Mouse (Mus musculus) forebrain, embryonic 12.5 days (tissue): ENCODE measurements around the gene Tbc1d1. TPM values are rescaled to one million over a fixed set of nuclear protein-coding genes. Genes with fewer than 3 reads are reported as not detected.

ENCODE experiments used
- ATAC-seq: fragments of 200-750 bp; cut with Nextera tagmentation; 2 replicates; pipeline ENCODE4 v1.8.0; 2017; ENCODE audit warnings: moderate TSS enrichment; ENCODE audit not compliant: low FRiP score
- H3K27ac ChIP-seq: fragments of 300-500 bp; sonication (generic); 2 replicates; pipeline ENCODE4 v1.5.1; 2016; ENCODE audit warnings: mild to moderate bottlenecking
- H3K27me3 ChIP-seq: fragments of 300-500 bp; sonication (generic); 2 replicates; pipeline ENCODE4 v1.6.1; 2016; ENCODE audit warnings: mild to moderate bottlenecking
- H3K36me3 ChIP-seq: fragments of 300-500 bp; sonication (generic); replicated peaks from 2 replicates; pipeline ENCODE4 v1.6.1; 2016; ENCODE audit warnings: mild to moderate bottlenecking
- H3K4me1 ChIP-seq: fragments of 300-500 bp; sonication (generic); 2 replicates; pipeline ENCODE4 v1.6.1; 2016
- H3K4me2 ChIP-seq: fragments of 300-500 bp; sonication (generic); 2 replicates; pipeline ENCODE4 v1.6.1; 2016; ENCODE audit warnings: mild to moderate bottlenecking, moderate library complexity
- H3K4me3 ChIP-seq: fragments of 300-500 bp; sonication (generic); replicated peaks from 2 replicates; pipeline ENCODE4 v1.5.1; 2016; ENCODE audit warnings: mild to moderate bottlenecking
- H3K9ac ChIP-seq: fragments of 300-500 bp; sonication (generic); 2 replicates; pipeline ENCODE4 v1.6.1; 2016; ENCODE audit warnings: mild to moderate bottlenecking
- H3K9me3 ChIP-seq: fragments of 300-500 bp; sonication (generic); 2 replicates; pipeline ENCODE4 v1.6.1; 2016
- WGBS: fragments of 180-500 bp; shearing (Covaris S2); methylation state at CpG from one replicate; pipeline ENCODE4 v1.1.7; 2016; 5-methylcytosine and 5-hydroxymethylcytosine counted together
- polyA plus RNA-seq: library from polyadenylated mRNA; unstranded; fragments of >200 nt; fragmentation: Nextera tagmentation; extraction: Ambion mirVana; gene quantifications from 2 replicates; pipeline ENCODE4 v1.2.1, GENCODE M21; 2016

Gene Tbc1d1
- polyA plus RNA-seq, 1 experiment from 2014 or later: 25.3 TPM

DNA sequence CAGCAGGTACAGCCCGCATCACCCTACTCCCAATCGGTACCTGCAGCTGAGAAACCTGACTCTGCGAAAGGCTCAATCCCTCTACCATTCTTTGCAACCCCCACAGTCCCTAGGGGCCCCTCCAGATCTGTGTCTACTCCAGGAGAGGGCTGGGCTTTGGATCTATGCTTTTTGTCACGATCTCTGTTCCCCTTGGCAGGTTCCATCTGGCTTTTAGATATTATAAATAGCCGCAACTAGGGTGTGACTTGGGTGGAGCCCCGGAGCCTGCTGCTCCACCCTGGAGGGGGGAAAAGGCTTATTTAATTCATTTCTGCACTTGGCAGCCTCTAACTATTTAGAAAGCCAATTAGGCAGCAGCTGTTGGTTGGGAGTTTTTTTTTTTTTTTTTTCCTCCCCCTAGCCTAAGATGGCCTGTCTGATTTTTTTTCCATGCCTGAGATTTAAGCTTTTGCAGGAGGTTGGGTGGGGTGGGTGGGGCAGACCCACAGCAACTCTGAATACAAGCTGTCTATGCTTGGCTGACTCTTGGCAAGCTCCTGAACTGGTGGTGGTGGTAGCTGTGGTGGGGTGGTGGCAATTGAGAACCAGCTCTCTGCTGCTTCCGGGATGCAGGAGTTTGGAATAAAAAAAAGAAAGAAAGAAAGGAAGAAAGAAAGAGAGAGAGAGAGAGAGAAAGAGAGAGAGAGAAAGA, 208.5 kb downstream of the Tbc1d1 start:
- no peaks in the 10 kb centered on the region for H3K27me3 ChIP-seq
- H3K9me3 ChIP-seq: no peaks in the 10 kb centered on the region
- peak overlapping the region; percentile 78 for H3K27ac ChIP-seq
- no peak overlapping the region for H3K4me3 ChIP-seq
- H3K9ac ChIP-seq: no peak overlapping the region
- no peaks in the 10 kb centered on the region for H3K36me3 ChIP-seq
- 45% methylated on average over 7 of the region's 7 CpGs for WGBS
- peaks cover 35% of the 10 kb centered on the region for H3K4me1 ChIP-seq
- peak; percentile 78 for ATAC-seq
- H3K4me2 ChIP-seq: no peak overlapping the region

DNA sequence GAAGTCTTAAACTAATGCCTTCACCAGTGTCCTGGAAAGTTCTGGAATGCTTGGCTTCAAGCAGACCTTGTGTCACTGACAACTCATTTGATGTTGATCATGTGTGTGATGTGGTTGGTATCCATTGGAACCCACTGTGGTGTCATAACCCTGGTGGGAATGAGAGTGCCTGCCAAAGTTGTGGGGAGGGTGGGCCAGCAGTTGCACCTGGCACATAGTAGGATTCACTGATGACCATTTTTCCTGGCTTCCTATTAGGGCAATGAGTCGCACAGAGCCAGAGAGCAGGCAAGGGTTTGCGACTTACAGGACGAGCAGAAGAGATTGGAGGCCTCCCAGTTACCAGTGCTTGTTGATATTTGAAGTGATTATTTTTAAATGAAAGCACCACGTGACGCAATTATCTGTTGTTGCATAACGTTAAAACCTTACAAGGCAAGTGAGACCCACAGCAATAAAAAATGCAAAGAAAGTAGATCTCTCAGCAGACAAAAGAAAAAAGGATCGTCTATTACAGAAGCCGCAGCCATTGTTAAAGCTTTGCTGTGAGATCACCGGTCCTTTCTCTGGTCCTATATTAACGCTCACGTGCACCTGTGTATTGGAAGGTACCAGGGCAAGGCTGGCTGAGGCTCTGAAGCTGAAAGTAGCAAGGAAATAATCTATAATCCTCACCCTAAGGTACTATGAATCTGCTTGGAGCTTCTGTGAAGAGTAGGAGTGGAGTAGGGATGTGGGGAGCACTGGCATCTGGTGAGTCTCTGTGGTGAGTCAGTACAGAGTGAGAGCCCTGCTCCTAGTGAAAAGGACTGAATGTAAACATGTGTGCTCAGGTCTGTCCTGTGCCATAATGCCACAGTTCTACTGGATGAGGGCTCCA, 209.3 kb downstream of the Tbc1d1 start:
- no peak overlapping the region for H3K4me2 ChIP-seq
- H3K9me3 ChIP-seq: no peaks in the 10 kb centered on the region
- ATAC-seq: no peak
- H3K27me3 ChIP-seq: no peaks in the 10 kb centered on the region
- peaks cover 35% of the 10 kb centered on the region for H3K4me1 ChIP-seq
- H3K4me3 ChIP-seq: no peak overlapping the region
- H3K27ac ChIP-seq: peak overlapping the region; percentile 37; the same call in 1 of the 2 replicates
- no peak overlapping the region for H3K9ac ChIP-seq
- H3K36me3 ChIP-seq: no peaks in the 10 kb centered on the region
- 71% methylated on average over 11 of the region's 11 CpGs for WGBS

DNA sequence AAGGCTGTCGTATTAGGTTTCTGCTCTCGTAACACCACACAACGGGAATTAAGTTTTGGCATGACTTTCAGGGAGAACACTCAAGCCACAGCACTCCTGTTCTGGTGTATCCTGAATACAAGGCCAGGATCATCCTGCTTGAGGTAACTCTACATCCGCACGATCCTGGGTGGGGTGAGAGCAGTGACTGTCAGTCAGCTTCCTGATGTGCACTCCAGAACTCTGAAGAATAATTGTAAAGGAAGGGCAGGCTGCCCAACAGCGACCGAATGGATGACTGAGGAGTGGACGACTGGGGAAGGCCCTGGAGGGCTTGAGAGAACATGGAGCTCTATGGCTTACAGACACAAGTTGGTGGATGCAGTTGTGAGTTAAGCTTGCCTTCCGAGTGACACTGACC, 210.0 kb downstream of the Tbc1d1 start:
- ATAC-seq: no peak
- H3K27ac ChIP-seq: no peak overlapping the region
- no peak overlapping the region for H3K4me3 ChIP-seq
- 92% methylated on average over 9 of the region's 9 CpGs for WGBS
- no peaks in the 10 kb centered on the region for H3K36me3 ChIP-seq
- H3K9me3 ChIP-seq: no peaks in the 10 kb centered on the region
- no peak overlapping the region for H3K9ac ChIP-seq
- no peaks in the 10 kb centered on the region for H3K27me3 ChIP-seq
- peaks cover 35% of the 10 kb centered on the region for H3K4me1 ChIP-seq
- no peak overlapping the region for H3K4me2 ChIP-seq

DNA sequence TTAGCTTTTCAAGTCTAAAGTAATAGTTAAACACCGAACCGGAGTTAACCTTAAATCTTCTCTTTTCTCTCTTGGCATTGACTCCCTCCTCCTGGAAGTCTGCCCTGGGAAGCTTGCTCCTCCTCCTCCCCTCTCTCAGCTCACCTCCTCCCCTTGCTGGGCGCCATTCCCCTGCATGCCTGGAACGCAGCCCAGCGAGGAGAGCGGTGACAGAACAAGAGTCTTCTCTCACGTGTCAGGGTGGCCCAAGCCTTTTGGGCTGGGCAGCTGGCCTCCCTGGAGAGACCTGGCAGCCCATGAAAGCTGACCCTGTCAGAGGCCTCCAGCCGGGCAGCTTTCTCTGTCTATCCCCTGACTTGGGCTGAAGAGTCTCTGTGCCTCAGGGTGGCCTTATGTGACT, 211.3 kb downstream of the Tbc1d1 start:
- peak; percentile 42; the same call in 1 of the 2 replicates for ATAC-seq

DNA sequence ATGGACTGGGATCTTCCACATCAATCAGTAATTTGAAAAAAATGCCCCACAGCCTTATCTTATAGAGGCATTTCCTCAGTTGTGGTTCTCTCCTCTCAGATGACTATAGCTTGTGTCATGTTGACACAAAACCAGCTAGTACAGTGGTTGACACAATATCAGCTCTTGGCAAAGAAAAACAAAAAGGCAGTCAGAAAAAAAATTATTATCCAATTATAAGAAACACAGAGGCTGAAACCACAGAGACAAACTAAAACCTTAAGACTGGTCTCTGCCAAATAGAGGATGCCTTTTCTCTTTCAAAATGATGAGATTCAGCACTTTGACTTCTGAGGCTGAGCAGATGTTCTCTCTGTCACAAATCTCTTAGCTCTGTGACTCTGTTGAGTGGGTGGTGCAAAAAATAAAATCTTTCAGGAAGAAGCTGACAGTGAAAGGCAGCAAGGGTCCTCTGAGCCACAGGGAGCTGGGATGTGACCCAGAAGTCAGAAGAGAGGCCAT, 215.3 kb downstream of the Tbc1d1 start:
- Histone ChIP-seq H3K9me3 (no peaks in the 10 kb centered on the region), H3K27me3 (no peaks in the 10 kb centered on the region; the same call in 1 of the 2 replicates), H3K27ac (no peak overlapping the region), H3K4me2 (no peak overlapping the region), H3K9ac (no peak overlapping the region), H3K4me3 (no peak overlapping the region), H3K4me1 (peaks cover 15% of the 10 kb centered on the region), H3K36me3 (no peaks in the 10 kb centered on the region)
- ATAC-seq: no peak

More for the DNA sequence above, 211.3 kb downstream of the Tbc1d1 start:
- no peaks in the 10 kb centered on the region for H3K9me3 ChIP-seq
- H3K4me2 ChIP-seq: no peak overlapping the region
- no peaks in the 10 kb centered on the region for H3K36me3 ChIP-seq
- 0 out of 2 replicates have a peak overlapping the region, but pooled peaks have one; percentile 31 for H3K27ac ChIP-seq
- WGBS: 38% methylated on average over 8 of the region's 8 CpGs
- no peaks in the 10 kb centered on the region for H3K27me3 ChIP-seq
- peaks cover 35% of the 10 kb centered on the region for H3K4me1 ChIP-seq
- H3K4me3 ChIP-seq: no peak overlapping the region
- H3K9ac ChIP-seq: no peak overlapping the region

DNA sequence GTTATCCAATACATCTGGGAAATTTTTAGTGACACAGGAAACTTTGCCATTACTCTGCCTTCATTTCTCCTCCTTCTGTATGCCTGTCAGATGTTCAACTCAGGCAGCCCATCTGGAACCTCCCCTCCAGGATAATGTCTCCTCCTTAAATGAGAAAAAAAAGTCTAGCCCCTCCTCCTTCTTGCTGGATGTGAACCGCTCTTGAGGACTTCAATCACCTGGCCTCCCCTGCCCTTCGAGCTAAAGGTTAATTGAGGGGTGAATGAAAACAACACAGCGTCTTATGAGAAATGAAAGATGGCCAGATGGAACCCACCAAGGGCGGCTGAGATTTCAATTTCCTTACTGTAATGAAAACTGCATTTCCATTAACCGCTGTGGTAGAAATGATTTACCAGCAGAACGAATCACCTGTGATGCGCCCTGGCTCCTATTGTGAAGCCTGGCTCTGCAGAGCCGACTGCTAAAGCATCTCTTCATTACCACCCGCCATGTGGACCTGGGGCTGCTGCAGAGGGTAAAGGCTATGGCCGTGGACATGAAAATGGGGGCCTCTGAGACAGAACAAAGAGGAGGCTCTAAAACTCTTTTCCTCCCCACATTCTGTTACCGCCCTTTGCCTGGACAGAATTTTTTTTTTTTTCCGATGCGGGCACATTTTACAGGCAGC, 216.3 kb downstream of the Tbc1d1 start:
- Histone ChIP-seq H3K4me2 (no peak overlapping the region), H3K4me1 (peaks cover 13% of the 10 kb centered on the region), H3K4me3 (no peak overlapping the region), H3K36me3 (no peaks in the 10 kb centered on the region), H3K27me3 (no peaks in the 10 kb centered on the region; the same call in 1 of the 2 replicates), H3K9me3 (no peaks in the 10 kb centered on the region), H3K27ac (no peak overlapping the region), H3K9ac (no peak overlapping the region)
- peak; percentile 60; the same call in 1 of the 2 replicates for ATAC-seq
- WGBS: 82% methylated on average over 13 of the region's 13 CpGs

DNA sequence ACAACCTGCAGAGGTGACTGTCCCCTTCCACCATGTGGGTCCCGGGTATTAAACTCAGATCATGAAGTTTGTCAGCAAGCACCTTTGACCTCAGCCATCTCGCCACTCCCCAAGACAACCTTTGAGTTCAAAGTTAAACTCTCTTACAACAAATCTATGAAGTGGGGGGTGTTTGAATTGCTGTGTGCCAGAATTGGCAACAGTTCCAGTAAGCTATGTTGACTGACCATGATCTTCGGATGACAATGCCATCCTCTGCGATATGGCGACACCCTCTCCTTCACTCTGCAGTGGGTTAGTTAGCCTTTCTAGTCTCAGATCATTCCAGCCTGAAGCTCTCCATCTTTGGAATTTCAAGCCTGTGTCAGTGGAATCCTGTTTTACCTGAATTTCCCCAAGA, 217.6 kb downstream of the Tbc1d1 start:
- ATAC-seq: no peak
- H3K27me3 ChIP-seq: no peaks in the 10 kb centered on the region; the same call in 1 of the 2 replicates
- no peak overlapping the region for H3K27ac ChIP-seq
- H3K36me3 ChIP-seq: no peaks in the 10 kb centered on the region
- no peak overlapping the region for H3K4me3 ChIP-seq
- 92% methylated on average over 5 of the region's 5 CpGs for WGBS
- 0 out of 2 replicates have a peak, but pooled peaks cover 11% of the 10 kb centered on the region for H3K4me1 ChIP-seq
- H3K9me3 ChIP-seq: no peaks in the 10 kb centered on the region
- no peak overlapping the region for H3K9ac ChIP-seq
- H3K4me2 ChIP-seq: no peak overlapping the region

DNA sequence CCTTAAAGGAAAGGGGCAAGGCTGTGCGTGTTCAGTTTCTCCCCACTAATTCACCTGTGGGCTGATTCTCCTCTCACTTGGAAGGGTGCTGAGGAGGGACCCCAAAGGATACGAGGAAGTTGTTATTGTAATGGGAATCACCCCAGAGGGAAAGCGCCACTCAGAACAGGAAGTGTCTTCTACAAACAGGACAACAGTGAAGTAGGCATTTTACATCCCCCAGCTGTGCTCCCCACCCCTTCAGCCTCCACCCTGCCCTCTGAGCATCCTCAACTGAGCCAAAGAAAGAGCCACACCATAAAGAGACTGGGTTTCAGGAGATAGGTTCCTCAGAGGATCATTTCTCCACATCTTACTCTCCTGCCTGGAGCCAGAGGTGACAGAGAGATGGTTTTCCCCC, 219.7 kb downstream of the Tbc1d1 start:
- Histone ChIP-seq H3K4me2 (no peak overlapping the region), H3K4me1 (0 out of 2 replicates have a peak, but pooled peaks cover 11% of the 10 kb centered on the region), H3K36me3 (no peaks in the 10 kb centered on the region), H3K4me3 (no peak overlapping the region), H3K9ac (no peak overlapping the region), H3K27ac (no peak overlapping the region), H3K27me3 (no peaks in the 10 kb centered on the region; the same call in 1 of the 2 replicates), H3K9me3 (no peaks in the 10 kb centered on the region)
- WGBS: 86% methylated on average over 3 of the region's 3 CpGs
- ATAC-seq: no peak

DNA sequence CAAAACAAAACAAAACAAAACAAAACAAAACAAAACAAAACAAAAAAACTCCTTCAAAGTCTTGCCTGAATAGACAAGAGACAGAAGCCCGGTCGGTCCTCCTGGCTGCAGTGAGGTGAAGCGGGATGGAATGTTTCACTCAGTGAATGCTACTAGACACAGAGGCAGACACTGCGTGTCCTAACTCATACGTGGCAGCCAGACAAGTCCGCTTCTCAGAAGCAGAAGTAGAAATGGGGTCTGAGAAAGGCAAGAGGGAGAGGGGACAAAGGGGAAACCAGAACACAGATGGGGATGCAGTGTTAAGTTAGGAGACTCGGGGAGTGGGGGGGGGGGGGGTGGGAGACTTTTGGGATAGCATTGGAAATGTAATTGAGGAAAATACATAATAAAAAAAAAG, 220.4 kb downstream of the Tbc1d1 start:
- 66% methylated on average over 7 of the region's 7 CpGs for WGBS
- Histone ChIP-seq H3K9ac (no peak overlapping the region), H3K4me1 (peaks cover 13% of the 10 kb centered on the region; the same call in 1 of the 2 replicates), H3K27ac (no peak overlapping the region), H3K4me2 (no peak overlapping the region), H3K4me3 (no peak overlapping the region), H3K9me3 (no peaks in the 10 kb centered on the region), H3K27me3 (no peaks in the 10 kb centered on the region; the same call in 1 of the 2 replicates), H3K36me3 (no peaks in the 10 kb centered on the region)
- no peak for ATAC-seq

DNA sequence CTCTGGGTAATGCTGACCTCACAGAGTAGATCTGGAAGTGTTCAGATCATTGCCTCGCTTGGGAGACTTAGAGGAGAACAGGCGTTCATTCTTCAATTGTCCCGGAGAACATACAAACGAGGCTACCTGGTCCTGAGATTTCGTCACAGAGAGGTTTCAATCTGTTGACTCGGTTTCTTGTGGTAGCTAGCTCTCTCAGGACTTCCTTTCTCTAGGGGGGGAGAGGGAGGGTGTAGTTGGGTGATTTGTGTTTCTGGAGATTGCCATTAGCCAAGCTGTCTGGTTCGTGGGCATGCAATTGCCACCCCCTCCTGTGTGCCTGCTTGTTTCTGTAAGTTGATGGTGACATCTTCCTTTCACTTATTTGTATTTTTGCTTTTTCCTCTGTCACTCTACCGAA, 221.6 kb downstream of the Tbc1d1 start:
- Histone ChIP-seq H3K9ac (no peak overlapping the region), H3K27me3 (no peaks in the 10 kb centered on the region; the same call in 1 of the 2 replicates), H3K4me2 (no peak overlapping the region), H3K4me1 (peaks cover 22% of the 10 kb centered on the region; the same call in 1 of the 2 replicates), H3K4me3 (no peak overlapping the region), H3K9me3 (no peaks in the 10 kb centered on the region), H3K36me3 (no peaks in the 10 kb centered on the region), H3K27ac (0 out of 2 replicates have a peak overlapping the region, but pooled peaks have one; percentile 38)
- ATAC-seq: no peak
- WGBS: 80% methylated on average over 8 of the region's 8 CpGs

DNA sequence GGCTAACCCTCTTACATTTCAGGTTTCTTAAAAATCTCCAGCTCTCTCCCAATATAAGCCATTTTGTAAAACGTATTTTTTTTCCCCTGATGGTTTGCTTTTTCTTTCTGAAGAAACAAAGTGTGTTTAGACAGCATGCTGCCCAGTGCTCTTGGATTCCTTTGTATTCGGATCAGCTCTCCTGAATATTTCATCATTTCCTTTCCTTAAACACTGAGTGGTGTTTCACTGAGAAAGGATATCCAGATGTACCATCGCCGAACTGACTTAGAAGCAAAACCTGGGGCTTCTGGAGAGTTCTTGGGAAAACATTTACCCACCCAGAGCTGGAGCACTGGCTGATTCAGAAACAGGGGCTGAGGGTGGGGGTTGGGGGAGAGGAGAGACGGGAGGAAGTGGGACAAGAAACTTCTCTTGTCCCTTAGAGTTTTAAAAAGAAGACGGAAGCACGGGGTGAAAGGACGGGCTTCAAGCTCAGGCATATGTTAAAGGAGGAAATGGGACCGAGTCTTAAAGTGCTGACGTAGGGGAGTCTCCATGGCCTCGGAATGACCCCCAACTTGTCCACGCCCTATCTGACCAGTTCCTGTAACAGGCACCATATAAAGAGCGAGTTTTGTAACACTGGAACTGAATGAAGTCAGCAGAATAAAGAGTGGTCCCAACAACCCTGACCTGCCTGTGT, 222.6 kb downstream of the Tbc1d1 start:
- no peak overlapping the region for H3K4me2 ChIP-seq
- H3K9me3 ChIP-seq: no peaks in the 10 kb centered on the region
- H3K9ac ChIP-seq: no peak overlapping the region
- H3K4me1 ChIP-seq: peaks cover 24% of the 10 kb centered on the region; the same call in 1 of the 2 replicates
- ATAC-seq: no peak
- WGBS: 71% methylated on average over 13 of the region's 13 CpGs
- H3K27ac ChIP-seq: no peak overlapping the region
- H3K36me3 ChIP-seq: no peaks in the 10 kb centered on the region
- no peaks in the 10 kb centered on the region; the same call in 1 of the 2 replicates for H3K27me3 ChIP-seq
- H3K4me3 ChIP-seq: no peak overlapping the region
